Mouse (Mus musculus): ENCODE measurements around the gene Fam214a. TPM values are rescaled to one million over a fixed set of nuclear protein-coding genes. Genes with fewer than 3 reads are reported as not detected.

Fam214a gene
- 13.4 and 14.0 TPM in 2 replicates for polyA plus RNA-seq (2016; fragmentation: Nextera tagmentation; extraction: Ambion mirVana)

GRCm38 (mm10) chr9:74952756-74953247, at the start of gene Fam214a:
TSS of gene Fam214a (plus strand) at chr9:74952884.
- Histone ChIP-seq H3K4me3 (peak within 1 kb of the TSS; percentile 90), H3K27ac (peak within 1 kb of the TSS; percentile 94)

GRCm38 (mm10) chr9:74904866-74905508, 47.7 kb upstream of the Fam214a start:
- no peak overlapping the region for H3K27ac ChIP-seq
- no peaks in the 10 kb centered on the region for H3K36me3 ChIP-seq
- WGBS, result 10% methylated on average over 7 of the region's 7 CpGs
- no peak overlapping the region for H3K4me2 ChIP-seq (replicated peaks)
- no peaks in the 10 kb centered on the region for H3K4me1 ChIP-seq
- H3K4me3 ChIP-seq, result no peak overlapping the region
- no peaks in the 10 kb centered on the region for H3K9me3 ChIP-seq
- no peak overlapping the region for H3K9ac ChIP-seq
- H3K27me3 ChIP-seq, result no peaks in the 10 kb centered on the region
- no peak for ATAC-seq (ENCODE audit: insufficient number of reproducible peaks, insufficient read depth, low FRiP score, low TSS enrichment)

More at GRCm38 (mm10) chr9:74952756-74953247, at the start of gene Fam214a:
- peaks cover 5% of the 10 kb centered on the region for H3K4me1 ChIP-seq
- H3K36me3 ChIP-seq, result peaks cover 3% of the 10 kb centered on the region; the same call in 1 of the 2 replicates
- peak within 1 kb of the TSS; percentile 90 for H3K4me2 ChIP-seq (replicated peaks)
- peak within 1 kb of the TSS; percentile 87 for H3K9ac ChIP-seq
- no peaks in the 10 kb centered on the region for H3K9me3 ChIP-seq
- H3K27me3 ChIP-seq, result no peaks in the 10 kb centered on the region
- peak; percentile 94 for ATAC-seq (ENCODE audit: insufficient number of reproducible peaks, insufficient read depth, low FRiP score, low TSS enrichment)
- under 1% methylated on average over 51 of the region's 59 CpGs for WGBS

- H3K27me3 ChIP-seq, result no peaks in the 10 kb centered on the region
- no peak overlapping the region for H3K9ac ChIP-seq
- WGBS, result 47% methylated on average over 4 of the region's 4 CpGs
- H3K27ac ChIP-seq, result no peak overlapping the region
- no peaks in the 10 kb centered on the region; the same call in 1 of the 2 replicates for H3K4me1 ChIP-seq
- no peak overlapping the region for H3K4me2 ChIP-seq (replicated peaks)
- no peaks in the 10 kb centered on the region for H3K36me3 ChIP-seq
- ATAC-seq (ENCODE audit: insufficient number of reproducible peaks, insufficient read depth, low FRiP score, low TSS enrichment), result no peak
- no peak overlapping the region for H3K4me3 ChIP-seq
- H3K9me3 ChIP-seq, result no peaks in the 10 kb centered on the region
Measured at GRCm38 (mm10) chr9:74906951-74907350, 45.7 kb upstream of the Fam214a start.

GRCm38 (mm10) chr9:74909245-74909644, 43.4 kb upstream of the Fam214a start:
- Histone ChIP-seq H3K36me3 (no peaks in the 10 kb centered on the region), H3K9ac (no peak overlapping the region), H3K4me2 (replicated peaks) (no peak overlapping the region), H3K9me3 (no peaks in the 10 kb centered on the region), H3K27me3 (no peaks in the 10 kb centered on the region), H3K4me3 (no peak overlapping the region), H3K27ac (no peak overlapping the region), H3K4me1 (no peaks in the 10 kb centered on the region; the same call in 1 of the 2 replicates)
- no peak for ATAC-seq (ENCODE audit: insufficient number of reproducible peaks, insufficient read depth, low FRiP score, low TSS enrichment)
- WGBS, result 81% methylated on average over 15 of the region's 15 CpGs

GRCm38 (mm10) chr9:74910226-74910759, 42.4 kb upstream of the Fam214a start:
- Histone ChIP-seq H3K4me1 (no peaks in the 10 kb centered on the region; the same call in 1 of the 2 replicates), H3K27me3 (no peaks in the 10 kb centered on the region), H3K4me3 (no peak overlapping the region), H3K4me2 (replicated peaks) (no peak overlapping the region), H3K27ac (no peak overlapping the region), H3K9ac (no peak overlapping the region), H3K9me3 (no peaks in the 10 kb centered on the region), H3K36me3 (no peaks in the 10 kb centered on the region)
- no peak for ATAC-seq (ENCODE audit: insufficient number of reproducible peaks, insufficient read depth, low FRiP score, low TSS enrichment)
- WGBS, result 73% methylated on average over 6 of the region's 6 CpGs

GRCm38 (mm10) chr9:74911430-74911829, 41.3 kb upstream of the Fam214a start:
- ATAC-seq (ENCODE audit: insufficient number of reproducible peaks, insufficient read depth, low FRiP score, low TSS enrichment), result no peak
- no peak overlapping the region for H3K4me3 ChIP-seq
- no peaks in the 10 kb centered on the region for H3K9me3 ChIP-seq
- no peaks in the 10 kb centered on the region for H3K36me3 ChIP-seq
- no peak overlapping the region for H3K4me2 ChIP-seq (replicated peaks)
- H3K4me1 ChIP-seq, result no peaks in the 10 kb centered on the region; the same call in 1 of the 2 replicates
- no peak overlapping the region for H3K9ac ChIP-seq
- H3K27me3 ChIP-seq, result no peaks in the 10 kb centered on the region
- H3K27ac ChIP-seq, result no peak overlapping the region
- 74% methylated on average over 4 of the region's 4 CpGs for WGBS

GRCm38 (mm10) chr9:74911919-74912318, 40.8 kb upstream of the Fam214a start:
- WGBS, result 31% methylated on average over 2 of the region's 2 CpGs
- no peaks in the 10 kb centered on the region for H3K27me3 ChIP-seq
- no peak for ATAC-seq (ENCODE audit: insufficient number of reproducible peaks, insufficient read depth, low FRiP score, low TSS enrichment)
- H3K4me2 ChIP-seq (replicated peaks), result no peak overlapping the region
- no peaks in the 10 kb centered on the region; the same call in 1 of the 2 replicates for H3K4me1 ChIP-seq
- H3K9me3 ChIP-seq, result no peaks in the 10 kb centered on the region
- 0 out of 2 replicates have a peak overlapping the region, but pooled peaks have one; percentile 2 for H3K27ac ChIP-seq
- H3K4me3 ChIP-seq, result no peak overlapping the region
- H3K9ac ChIP-seq, result no peak overlapping the region
- no peaks in the 10 kb centered on the region for H3K36me3 ChIP-seq

- no peak; the same call in 1 of the 2 replicates for ATAC-seq (ENCODE audit: insufficient number of reproducible peaks, insufficient read depth, low FRiP score, low TSS enrichment)
- H3K27me3 ChIP-seq, result no peaks in the 10 kb centered on the region
- no peak overlapping the region for H3K4me3 ChIP-seq
- H3K4me1 ChIP-seq, result no peaks in the 10 kb centered on the region; the same call in 1 of the 2 replicates
- no peaks in the 10 kb centered on the region for H3K9me3 ChIP-seq
- no peak overlapping the region for H3K9ac ChIP-seq
- WGBS, result 57% methylated on average over 19 of the region's 19 CpGs
- no peak overlapping the region for H3K4me2 ChIP-seq (replicated peaks)
- no peak overlapping the region for H3K27ac ChIP-seq
- no peaks in the 10 kb centered on the region for H3K36me3 ChIP-seq
Measured at GRCm38 (mm10) chr9:74912619-74913376, 39.9 kb upstream of the Fam214a start.

GRCm38 (mm10) chr9:74915611-74916010, 37.1 kb upstream of the Fam214a start:
- no peak overlapping the region for H3K4me2 ChIP-seq (replicated peaks)
- H3K27me3 ChIP-seq, result no peaks in the 10 kb centered on the region
- H3K4me3 ChIP-seq, result no peak overlapping the region
- ATAC-seq (ENCODE audit: insufficient number of reproducible peaks, insufficient read depth, low FRiP score, low TSS enrichment), result no peak
- 84% methylated on average over 3 of the region's 3 CpGs for WGBS
- no peak overlapping the region for H3K27ac ChIP-seq
- no peak overlapping the region for H3K9ac ChIP-seq
- no peaks in the 10 kb centered on the region for H3K9me3 ChIP-seq
- no peaks in the 10 kb centered on the region for H3K36me3 ChIP-seq
- no peaks in the 10 kb centered on the region; the same call in 1 of the 2 replicates for H3K4me1 ChIP-seq

GRCm38 (mm10) chr9:74920450-74920849, 32.2 kb upstream of the Fam214a start:
- no peak overlapping the region for H3K27ac ChIP-seq
- no peaks in the 10 kb centered on the region for H3K27me3 ChIP-seq
- no peak overlapping the region for H3K4me2 ChIP-seq (replicated peaks)
- no peaks in the 10 kb centered on the region for H3K9me3 ChIP-seq
- ATAC-seq (ENCODE audit: insufficient number of reproducible peaks, insufficient read depth, low FRiP score, low TSS enrichment), result no peak
- 90% methylated on average over 12 of the region's 12 CpGs for WGBS
- H3K9ac ChIP-seq, result no peak overlapping the region
- H3K4me3 ChIP-seq, result no peak overlapping the region
- H3K36me3 ChIP-seq, result no peaks in the 10 kb centered on the region
- no peaks in the 10 kb centered on the region for H3K4me1 ChIP-seq

- Histone ChIP-seq H3K4me1 (no peaks in the 10 kb centered on the region), H3K27ac (no peak overlapping the region), H3K27me3 (no peaks in the 10 kb centered on the region), H3K4me3 (no peak overlapping the region), H3K36me3 (no peaks in the 10 kb centered on the region), H3K9ac (no peak overlapping the region), H3K9me3 (no peaks in the 10 kb centered on the region), H3K4me2 (replicated peaks) (no peak overlapping the region)
- WGBS, result 50% methylated on average over 1 of the region's 1 CpGs
- ATAC-seq (ENCODE audit: insufficient number of reproducible peaks, insufficient read depth, low FRiP score, low TSS enrichment), result no peak
Measured at GRCm38 (mm10) chr9:74921422-74921821, 31.3 kb upstream of the Fam214a start.
